Mouse (Mus musculus): ENCODE measurements at regions not wholly inside any gene's neighbourhood (a gene's known extent, or its start where the extent isn't known, plus 50 kb on each side); places are given as distances from the start of the nearest gene placed in this dataset.
A peak's percentile ranks its signal among the peaks of the same experiment; 100 is the strongest.

DNA sequence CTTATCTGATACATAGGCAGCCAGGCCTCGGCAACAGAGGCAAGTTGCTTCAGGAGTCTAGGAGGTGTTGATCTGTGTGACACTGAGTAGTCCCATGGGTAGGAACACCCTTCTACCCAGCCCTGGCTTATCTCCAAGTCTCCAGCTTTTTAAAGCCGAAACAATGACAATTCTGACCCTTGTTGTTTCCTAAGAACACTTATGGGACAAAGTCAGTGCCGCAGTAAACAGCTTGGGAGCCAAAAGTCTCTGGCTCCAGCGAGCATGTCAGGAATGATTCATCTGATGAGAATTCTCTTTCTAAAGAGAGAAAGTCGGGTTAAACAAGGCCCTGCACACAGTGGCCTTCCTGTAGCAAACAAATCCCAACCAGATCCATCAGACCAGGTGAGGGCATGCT is 234.0 kb upstream of the Zfp637 start:
- no peak for DNase-seq (ENCODE audit: low spot score in 2 of 2)

DNA sequence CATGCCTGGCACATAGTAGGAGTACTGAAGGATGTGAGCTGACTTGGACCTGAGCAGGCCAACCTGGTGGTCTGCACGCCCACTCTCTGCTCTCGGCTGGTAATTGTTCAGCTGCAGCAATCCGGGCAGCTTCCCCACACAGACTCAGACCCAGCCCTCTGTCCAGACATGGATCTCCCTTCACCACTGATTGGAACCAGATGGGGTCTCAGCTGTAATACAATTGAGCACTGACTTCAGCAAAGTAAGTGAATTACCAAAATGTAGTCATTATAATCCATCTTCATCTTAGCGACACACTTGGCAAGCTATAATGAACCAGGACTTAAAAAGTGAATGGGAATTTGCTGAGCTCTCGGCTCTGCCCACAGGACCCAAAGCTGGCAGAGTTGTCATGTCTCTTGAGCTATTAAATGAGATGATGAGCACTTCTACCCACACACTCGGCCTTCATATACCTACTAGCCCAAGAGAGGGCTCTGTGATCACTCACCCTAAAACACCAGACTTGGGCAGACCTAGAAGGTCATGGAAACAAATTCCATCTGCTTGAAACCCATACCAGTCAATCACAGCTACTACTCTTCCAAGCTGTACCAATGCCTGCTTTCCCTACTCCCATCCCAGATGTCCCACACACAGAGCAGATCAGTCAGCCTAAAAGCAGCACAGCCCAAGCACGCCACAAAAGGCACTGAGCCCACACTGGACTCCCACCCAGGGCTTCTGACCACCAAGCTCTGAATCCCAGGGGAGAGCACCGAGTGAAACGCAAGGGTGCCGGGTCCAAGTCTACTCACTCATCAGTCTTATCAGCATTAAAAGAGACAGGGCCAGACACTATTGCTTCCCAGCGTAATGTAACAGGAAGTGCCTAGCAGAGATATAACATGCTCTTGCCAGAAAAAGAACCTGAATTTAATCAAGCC is 231.2 kb upstream of the Zfp637 start:
- no peak for DNase-seq (ENCODE audit: low spot score in 2 of 2)

DNA sequence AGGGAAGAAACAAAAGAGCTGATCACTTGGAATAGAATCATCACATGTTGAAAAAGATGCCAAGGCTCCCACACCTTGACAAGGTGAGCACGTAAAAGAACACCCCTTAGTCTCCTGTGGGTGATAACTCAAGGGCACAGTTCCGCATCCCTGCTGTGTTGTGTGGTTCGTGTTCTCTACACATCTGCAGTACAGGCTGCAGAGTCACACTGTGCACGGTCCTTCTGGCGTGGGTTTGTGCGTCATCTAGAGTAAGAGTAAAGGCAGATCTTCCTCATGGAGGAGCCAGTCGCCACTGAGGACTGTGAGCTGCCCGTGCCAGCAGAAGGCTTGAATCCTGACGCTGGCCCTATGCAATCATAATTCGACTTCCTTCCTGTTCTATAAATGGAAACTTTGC is 229.7 kb upstream of the Zfp637 start:
- no peak for DNase-seq (ENCODE audit: low spot score in 2 of 2)

DNA sequence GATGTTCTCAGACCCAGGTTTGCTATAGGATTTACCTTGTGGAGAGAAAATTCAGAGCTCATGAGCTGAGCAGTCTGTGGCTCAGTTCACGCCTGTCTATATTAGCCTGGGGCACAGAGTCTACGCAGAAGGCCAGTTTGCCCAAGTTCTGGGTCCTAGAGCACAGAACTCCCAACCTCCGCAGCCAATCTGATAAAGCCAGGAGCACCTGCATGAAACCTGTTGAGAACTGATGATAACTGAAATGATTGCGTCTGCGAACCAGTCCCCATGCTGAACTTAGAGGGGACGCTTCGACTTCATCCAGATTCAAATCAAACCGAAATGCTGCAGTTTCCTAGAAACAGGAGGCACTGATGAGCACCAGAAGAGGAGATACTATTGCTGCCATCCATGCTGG is 229.0 kb upstream of the Zfp637 start:
- no peak for DNase-seq (ENCODE audit: low spot score in 2 of 2)

DNA sequence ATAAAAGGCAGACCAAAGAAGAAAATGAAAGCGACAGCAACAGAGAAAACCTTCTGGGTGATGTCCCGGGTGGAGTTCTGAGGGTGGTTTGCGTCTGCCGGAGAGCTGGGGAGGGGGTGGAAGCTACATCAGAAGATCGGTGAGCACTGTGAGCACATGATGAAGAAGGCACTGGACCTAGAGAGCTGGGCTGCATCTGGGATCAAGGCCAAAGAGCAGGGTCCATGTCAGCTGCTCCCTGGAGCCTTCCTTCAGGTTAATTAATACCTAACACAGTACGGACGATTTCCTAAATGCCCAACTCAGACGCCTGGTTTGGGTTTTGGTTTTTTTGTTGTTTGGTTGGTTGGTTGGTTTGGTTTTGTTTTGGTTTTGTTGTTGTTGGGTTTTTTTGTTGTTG is 228.6 kb upstream of the Zfp637 start:
- no peak for DNase-seq (ENCODE audit: low spot score in 2 of 2)

DNA sequence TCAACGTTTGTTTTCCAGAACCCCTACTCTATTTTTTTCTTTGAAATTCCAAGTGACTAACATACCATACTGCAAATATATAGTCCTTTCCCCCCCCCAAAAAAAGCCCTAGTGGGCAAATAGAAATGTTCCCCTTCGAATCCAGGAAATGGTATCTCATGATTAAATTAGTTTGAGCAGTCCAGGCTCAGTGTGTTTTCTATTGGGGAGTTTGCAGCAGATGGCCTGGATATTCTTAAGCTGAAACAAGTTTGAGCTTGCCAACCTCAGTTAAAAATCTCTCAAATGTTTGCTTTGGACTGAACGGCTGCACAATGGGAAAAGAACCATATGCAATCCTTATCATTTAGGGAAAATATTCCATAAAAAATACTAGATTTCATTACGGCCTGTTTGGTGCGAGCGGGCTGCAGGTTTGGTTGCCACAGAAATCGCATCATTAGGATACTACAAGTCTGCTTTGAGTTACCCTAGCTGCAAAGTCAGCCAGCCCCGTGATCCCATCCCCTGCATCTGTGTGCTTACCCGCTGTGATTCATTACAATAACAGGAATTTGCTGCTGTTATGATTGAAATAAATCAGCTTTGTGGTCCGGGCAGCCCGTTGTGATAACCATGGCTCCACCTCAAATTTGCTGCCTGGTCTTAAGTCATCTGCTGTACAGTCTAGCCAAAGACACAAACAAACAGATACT is 227.2 kb upstream of the Zfp637 start:
- no peak for DNase-seq (ENCODE audit: low spot score in 2 of 2)

DNA sequence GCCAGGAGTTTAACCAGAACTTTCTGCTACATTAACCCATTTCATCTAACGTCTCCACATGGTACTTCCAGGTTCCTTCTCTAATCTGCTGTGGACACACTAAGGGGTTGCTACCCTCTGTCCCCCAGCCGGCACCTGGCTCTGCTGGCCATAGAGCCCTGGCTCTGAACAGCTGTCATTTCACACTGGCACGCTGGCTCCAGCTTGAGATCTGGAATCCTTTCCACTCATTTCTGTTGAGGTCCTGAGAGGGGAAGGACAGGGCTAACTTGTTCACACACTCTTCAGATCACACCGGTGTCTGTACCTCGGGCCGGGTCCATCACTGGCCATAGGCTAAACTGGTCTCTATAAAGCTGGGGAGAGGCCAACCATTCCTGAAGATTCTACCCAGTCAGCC is 226.6 kb upstream of the Zfp637 start:
- no peak for DNase-seq (ENCODE audit: low spot score in 2 of 2)

DNA sequence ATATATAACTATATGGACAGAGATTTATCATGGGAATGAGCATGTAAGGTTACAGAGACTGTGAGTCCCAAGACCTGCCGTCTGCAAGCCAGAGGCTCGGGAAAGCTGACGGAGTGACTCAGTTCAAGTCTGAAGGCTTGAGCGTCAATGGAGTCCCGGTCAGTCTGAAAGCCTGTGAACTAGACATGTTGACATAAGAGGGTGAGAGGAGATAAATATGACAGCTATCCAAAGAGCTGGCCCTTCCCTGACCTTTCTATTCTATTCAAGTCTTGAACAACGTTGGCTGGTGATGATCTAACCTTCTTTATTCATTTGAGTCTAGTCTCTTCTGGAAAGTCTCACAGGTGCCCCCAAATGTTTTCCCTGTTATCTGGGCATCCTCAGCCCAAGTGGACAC is 223.8 kb upstream of the Zfp637 start:
- DNase-seq (ENCODE audit: low spot score in 2 of 2) = no peak

DNA sequence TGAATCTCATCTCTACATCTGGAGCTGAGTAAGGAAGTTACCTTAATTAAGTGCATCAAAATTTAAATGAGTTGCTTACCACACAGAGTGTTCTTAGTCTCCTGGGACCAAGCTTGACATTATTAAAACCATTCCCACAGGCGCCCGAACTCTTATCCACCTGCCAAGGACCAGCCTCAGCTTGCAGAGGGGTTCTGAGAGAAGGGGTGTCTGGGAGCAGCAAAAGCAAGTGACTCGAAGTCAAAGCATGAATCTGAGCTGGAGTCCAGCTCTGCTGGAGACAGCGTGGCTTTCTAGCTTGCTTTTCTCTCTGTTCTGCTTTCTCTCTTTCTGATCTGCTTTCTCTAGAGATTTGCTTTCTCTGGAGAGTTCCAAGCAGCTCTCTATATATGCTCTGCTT is 223.0 kb upstream of the Zfp637 start:
- DNase-seq (ENCODE audit: low spot score in 2 of 2) = no peak

DNA sequence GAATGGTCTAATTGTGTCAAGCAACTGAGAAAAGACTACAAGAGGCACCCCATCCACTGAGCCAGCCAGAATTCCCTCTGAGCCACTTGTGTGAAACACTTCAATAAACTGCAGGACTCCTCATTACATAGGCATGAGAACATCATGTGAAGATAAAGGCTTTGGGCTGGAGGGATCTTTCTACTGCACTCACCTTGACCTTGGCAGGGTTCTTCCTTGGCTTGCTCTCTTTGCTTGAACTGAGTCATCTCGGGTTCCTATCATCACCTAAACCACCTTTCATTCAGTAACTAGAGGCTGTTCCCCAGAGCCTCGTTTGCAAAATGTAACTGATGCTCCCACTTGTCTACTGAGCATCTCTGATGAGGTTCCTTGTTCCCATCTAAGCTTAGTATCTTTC is 221.4 kb upstream of the Zfp637 start:
- DNase-seq (ENCODE audit: low spot score in 2 of 2) = no peak

DNA sequence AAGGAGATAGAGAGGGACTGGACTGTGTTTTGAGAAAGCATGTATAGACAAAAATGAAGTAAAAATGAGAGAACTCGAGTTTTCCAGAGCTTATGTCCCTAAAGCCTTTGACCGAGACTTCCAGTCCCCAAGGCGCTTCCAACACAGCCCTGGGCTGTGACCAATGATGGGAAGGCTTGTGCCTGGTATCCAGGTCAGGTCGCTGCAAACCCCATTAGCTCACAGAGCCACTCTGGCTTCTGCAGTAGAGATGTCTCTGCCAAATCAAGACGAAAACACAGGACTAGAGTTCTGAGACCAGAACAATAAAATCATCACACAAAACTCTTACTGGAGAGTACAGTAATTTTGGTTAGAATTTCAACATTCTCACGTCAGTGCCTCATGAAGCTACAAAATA is 218.5 kb upstream of the Zfp637 start:
- no peak for DNase-seq (ENCODE audit: low spot score in 2 of 2)

DNA sequence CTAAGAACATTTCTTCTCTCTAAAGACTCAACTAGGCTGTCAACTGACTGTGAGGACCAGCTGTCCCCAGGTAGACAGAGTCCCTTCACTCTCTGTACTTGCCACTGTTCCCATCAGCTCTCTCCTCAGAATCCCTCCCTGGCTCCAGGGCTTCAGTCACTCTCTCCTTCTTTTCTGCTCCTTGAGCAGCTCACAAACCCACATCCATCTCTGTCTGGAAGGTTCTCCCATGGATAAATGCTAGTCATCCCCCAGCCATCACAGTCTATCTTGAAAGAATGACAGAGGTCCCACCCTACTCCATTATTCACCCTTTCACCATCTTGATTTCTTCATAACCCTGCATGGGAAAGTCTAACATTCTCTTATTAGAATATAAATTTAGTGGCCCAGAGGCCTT is 218.0 kb upstream of the Zfp637 start:
- DNase-seq (ENCODE audit: low spot score in 2 of 2) = no peak

DNA sequence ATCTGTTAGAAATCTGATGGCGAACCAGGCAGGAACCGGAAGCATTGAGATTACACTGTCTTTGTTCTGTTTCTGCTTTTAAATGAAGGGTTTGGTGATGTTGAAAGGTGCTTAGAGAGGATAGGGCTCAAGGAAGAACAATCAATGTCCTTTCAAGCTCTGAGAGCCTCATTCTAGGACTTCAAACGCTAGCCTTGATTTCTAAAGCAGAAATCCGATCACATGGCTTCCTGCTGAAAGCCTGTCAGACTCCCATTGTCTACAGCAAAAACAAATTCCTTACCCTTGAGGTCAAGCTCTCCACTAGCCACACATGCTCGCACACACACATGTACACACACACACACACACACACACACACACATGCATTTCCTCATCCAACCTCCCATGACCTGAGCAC is 215.3 kb upstream of the Zfp637 start:
- no peak for DNase-seq (ENCODE audit: low spot score in 2 of 2)

DNA sequence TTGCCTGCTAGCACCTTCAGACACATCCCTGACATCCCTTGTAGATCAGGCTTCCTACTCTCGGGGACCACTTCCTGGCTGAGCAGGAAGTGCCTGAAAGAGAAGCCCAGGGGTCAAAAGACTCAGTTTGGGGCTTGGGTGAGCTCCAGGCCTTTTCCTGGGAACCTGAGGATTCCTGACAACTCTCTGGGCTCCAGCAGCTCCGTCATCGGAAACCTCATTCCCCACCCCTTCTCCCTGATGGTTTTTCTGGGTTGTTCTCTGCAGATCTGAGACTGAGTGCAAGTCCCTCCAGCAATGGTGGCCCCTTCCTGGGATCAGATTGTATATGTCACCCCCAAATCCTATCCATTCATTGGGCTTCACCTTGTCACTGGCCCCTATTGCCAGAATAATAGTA is 213.5 kb upstream of the Zfp637 start:
- DNase-seq (ENCODE audit: low spot score in 2 of 2) = no peak

DNA sequence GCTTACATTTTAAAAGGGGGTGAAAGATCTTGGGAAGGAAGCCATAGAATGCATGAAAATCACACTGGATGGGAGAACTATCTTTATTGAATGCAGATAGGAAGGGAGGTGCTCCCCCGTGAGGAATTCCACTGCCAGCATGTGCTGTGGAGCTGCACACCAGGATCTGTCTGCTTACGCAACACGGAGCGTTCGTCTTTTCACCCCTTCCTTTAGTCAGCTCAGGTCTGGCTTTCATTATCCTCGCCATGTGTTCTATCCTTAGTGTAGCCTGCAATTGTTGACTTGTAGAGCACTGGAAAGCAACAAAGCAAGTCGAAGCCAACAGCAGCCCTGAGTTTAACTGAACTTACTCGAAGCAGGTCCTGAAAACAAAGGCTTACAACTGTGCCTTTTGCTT is 194.4 kb upstream of the Zfp637 start:
- DNase-seq (ENCODE audit: low spot score in 2 of 2) = peak in 1 of 2 experiments; percentile 13

DNA sequence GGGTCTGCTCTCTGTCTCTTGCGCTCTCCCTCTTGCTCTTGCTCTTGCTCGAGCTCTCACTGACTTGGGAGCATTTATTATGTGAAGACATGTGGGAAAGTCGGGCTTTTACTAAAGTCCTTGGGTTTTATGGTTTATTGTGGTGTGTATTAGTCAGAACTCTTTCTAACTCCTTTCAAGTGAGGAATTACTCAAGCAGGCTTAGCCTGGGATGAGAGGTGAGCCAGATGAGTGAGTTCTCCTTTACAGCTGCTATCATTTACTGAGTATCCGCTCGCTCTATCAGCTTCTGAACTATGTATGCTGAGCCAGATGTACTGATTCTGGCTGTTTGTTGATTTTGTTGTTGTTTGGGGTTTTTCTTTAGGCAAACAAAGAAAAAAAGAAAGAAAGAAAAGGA is 190.4 kb upstream of the Zfp637 start:
- DNase-seq (ENCODE audit: low spot score in 2 of 2) = no peak

DNA sequence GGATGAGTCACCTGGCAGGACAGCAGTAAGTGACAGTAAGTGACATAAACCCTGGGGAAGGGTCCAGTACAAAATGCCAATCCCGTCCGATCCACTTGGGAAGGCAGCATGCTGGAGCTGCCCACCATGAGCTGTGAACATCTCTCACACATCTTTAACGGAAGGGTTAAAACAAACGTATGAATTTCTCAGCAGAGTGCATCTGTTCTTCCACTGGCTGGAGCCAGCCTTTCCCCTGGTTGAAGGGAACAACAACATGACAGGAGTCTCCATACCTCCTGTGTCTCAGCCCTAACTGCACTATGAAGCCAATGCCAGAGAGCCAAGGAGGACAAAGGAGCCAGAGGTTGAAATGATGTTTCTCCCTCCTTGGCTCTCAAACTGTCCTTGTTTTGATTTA is 189.4 kb upstream of the Zfp637 start:
- DNase-seq (ENCODE audit: low spot score in 2 of 2) = no peak

DNA sequence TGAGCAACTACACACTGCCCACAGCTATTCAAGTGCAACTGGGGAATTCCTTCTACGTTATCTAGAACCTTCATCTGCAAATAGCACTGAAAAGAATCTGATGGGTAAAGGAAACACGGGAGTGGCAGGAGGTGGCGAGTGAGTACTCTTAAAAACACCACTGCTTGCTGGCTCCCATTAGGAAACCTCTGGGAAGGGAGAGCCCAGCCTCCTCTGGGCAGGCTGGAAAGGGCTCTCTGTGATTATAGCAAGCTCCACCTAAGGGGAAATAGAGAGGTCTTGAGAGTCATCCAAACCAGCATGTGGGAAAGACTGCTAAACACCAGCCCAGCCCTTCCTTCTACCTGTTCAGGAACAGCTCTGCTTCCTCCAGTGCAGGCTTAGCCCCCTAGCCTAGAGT is 189.0 kb upstream of the Zfp637 start:
- no peak for DNase-seq (ENCODE audit: low spot score in 2 of 2)

DNA sequence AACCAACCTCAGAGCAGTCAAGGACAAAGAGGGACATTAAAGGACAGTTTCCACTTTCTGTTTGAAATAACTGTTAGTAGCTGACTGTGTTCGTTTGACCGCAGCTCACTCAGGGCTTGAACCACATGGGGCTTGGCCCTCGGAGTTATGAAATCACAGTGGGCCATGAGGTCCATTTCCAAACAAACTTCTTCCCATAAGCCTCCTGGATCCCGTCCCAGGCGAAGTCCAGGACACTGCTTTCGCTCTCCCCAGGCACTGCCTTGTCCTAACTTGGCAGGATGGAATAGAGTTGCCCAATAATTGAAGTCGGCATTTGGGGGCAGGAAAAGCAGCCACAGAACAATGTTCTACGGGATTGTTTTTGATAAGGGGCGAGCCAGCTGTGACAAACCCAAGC is 188.1 kb upstream of the Zfp637 start:
- DNase-seq (ENCODE audit: low spot score in 2 of 2) = no peak

DNA sequence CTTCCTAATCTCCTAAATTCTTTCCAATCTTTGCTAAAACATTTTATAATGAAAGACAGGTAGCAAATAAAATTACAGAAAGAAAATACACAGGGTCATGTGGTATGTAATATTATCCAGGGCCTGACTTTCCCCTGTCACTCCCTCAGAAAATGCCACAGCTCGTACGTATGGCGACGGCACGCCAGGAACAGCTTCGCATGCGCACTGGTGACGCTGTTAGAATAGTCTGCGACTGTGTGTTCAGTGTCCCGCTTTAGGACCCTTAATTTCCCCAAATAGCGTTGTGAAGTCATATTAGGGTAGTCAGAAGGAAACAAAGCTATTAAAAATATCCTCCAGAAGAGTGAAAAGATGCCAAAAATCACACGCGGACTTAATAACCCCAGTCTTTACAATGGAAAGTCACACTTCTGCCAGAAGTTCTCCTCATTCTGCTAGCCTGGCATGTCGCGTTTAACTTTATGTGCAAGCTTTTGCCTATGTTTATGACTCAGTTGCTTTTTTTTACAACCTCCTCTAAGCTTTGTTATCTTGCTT is 187.0 kb upstream of the Zfp637 start:
- no peak for DNase-seq (ENCODE audit: low spot score in 2 of 2)

DNA sequence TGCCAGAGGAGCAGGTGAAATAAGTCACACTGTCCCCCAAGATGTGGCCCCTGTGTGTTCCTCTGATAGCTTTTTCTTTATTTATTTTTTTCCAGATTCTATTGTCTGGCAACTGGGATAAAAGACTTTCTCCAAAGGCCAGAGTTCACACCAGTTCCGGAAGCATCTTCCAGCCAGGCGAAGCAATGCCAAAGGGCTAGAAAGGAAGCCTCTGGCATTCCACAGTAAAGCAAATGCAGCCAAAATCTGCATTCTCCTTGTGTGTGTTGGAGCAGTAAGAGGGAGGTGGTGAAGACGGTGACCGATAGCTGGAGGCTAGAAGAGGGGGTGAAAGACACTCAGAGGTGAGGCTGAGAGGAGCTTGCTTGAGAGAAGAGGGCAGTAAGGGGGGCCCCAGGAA is 185.0 kb upstream of the Zfp637 start:
- no peak for DNase-seq (ENCODE audit: low spot score in 2 of 2)

DNA sequence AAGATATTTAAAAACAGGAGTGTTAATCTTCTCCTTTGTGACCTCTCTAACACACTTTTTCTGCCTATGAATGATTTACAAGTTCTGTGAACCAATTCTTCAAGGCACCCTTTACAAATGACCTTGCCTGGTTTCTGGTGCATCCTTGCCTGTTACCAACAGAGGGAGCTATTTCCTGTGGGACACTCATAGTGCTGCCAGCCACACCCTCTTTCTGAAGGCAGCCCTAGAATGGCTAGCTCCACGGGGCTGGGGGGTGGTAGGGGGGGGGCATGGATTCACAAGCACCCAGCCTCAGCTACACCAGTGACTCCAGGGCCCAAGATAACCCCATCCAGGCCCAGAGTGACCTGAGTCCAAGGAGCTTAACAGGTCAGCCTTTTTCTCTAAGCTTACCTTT is 180.4 kb upstream of the Zfp637 start:
- DNase-seq (ENCODE audit: low spot score in 2 of 2) = peak; percentile 16 to 35

DNA sequence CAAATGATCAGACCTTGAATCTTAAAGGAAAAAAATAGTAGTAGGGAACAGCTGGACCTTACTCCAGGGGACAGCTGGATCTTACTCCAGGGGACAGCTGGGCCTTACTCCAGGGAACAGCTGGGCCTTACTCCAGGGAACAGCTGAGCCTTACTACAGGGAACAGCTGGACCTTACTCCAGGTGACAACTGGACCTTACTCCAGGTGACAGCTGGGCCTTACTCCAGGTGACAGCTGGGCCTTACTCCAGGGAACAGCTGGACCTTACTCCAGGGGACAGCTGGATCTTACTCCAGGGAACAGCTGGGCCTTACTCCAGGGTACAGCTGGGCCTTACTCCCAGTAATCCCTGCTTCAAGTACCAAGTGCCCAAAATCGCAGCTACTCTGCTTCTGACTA is 178.3 kb upstream of the Zfp637 start:
- DNase-seq (ENCODE audit: low spot score in 2 of 2) = no peak
